ENCODE assay signal across 15 mouse cellular contexts in genomic region chr7:70433838-70434237, GRCm38 (mm10).
DNase-seq lines count a peak whose midpoint lies in the region; ATAC-seq and TF ChIP-seq lines count a peak whose summit lies in the region.
"Had no signal": no experiment of that assay in that cellular context is flagged by ENCODE, and none has a peak within 500 bp of the region (broad histone marks: within the 10 kb centered on the region; RNA-seq: fewer than 3 reads in every experiment).

No protein-coding gene starts in this region.

- no peak overlapping the region for H3K27ac ChIP-seq in lung, embryonic 14.5 days (ENCODE audit: low read depth)
- 0 out of 2 replicates have a peak overlapping the region, but pooled peaks have one; percentile 22 for H3K27ac ChIP-seq in intestine, embryonic 14.5 days (ENCODE audit: low read depth)
- H3K27ac ChIP-seq in kidney, embryonic 14.5 days (ENCODE audit: low read depth, low read length): peak overlapping the region; percentile 47; the same call in 1 of the 2 replicates
- H3K27ac ChIP-seq in limb, embryonic 12.5 days: peak overlapping the region; percentile 23; the same call in 1 of the 2 replicates
- no peak overlapping the region for H3K27ac ChIP-seq in forebrain, embryonic 16.5 days (ENCODE audit: low read length)
- H3K27ac ChIP-seq: liver, embryonic 13.5 days; neural tube, embryonic 13.5 days had no signal

- no peak overlapping the region for H3K9ac ChIP-seq in lung, embryonic 14.5 days
- H3K9ac ChIP-seq in intestine, embryonic 14.5 days (ENCODE audit: low read length): no peak overlapping the region
- no peak overlapping the region for H3K9ac ChIP-seq in kidney, embryonic 14.5 days (ENCODE audit: low read depth, low read length)
- no peak overlapping the region for H3K9ac ChIP-seq in limb, embryonic 12.5 days (replicated peaks)
- no peak overlapping the region for H3K9ac ChIP-seq in forebrain, embryonic 16.5 days (replicated peaks; ENCODE audit: low read depth, low read length)
- H3K9ac ChIP-seq: forebrain, postnatal 0 days; liver, embryonic 13.5 days; neural tube, embryonic 13.5 days had no signal

- no peak for ATAC-seq in lung, embryonic 14.5 days (ENCODE audit: insufficient read depth)
- no peak for ATAC-seq in intestine, embryonic 14.5 days (replicated peaks; ENCODE audit: low FRiP score, low TSS enrichment, low read depth)
- ATAC-seq in kidney, embryonic 14.5 days (ENCODE audit: low FRiP score, low TSS enrichment): no peak
- ATAC-seq in limb, embryonic 12.5 days (ENCODE audit: insufficient number of reproducible peaks, insufficient read depth, low FRiP score, low TSS enrichment, low read depth): no peak
- no peak for ATAC-seq in forebrain, embryonic 16.5 days
- ATAC-seq: forebrain, postnatal 0 days had no signal

- no peak overlapping the region for H3K4me2 ChIP-seq in lung, embryonic 14.5 days
- H3K4me2 ChIP-seq in intestine, embryonic 14.5 days (ENCODE audit: low read length): peak overlapping the region; percentile 28
- H3K4me2 ChIP-seq in kidney, embryonic 14.5 days (replicated peaks; ENCODE audit: low read depth, low read length): no peak overlapping the region
- H3K4me2 ChIP-seq in limb, embryonic 12.5 days: 0 out of 2 replicates have a peak overlapping the region, but pooled peaks have one; percentile 15
- H3K4me2 ChIP-seq in forebrain, embryonic 16.5 days (ENCODE audit: low read length): no peak overlapping the region
- H3K4me2 ChIP-seq: heart, embryonic 11.5 days; liver, embryonic 13.5 days; neural tube, embryonic 13.5 days had no signal

- H3K4me1 ChIP-seq in lung, embryonic 14.5 days (ENCODE audit: insufficient read depth): 0 out of 2 replicates have a peak, but pooled peaks cover 9% of the 10 kb centered on the region
- H3K4me1 ChIP-seq in intestine, embryonic 14.5 days (replicated peaks; ENCODE audit: control insufficient read depth, insufficient read depth, low read length): peaks cover 13% of the 10 kb centered on the region
- 0 out of 2 replicates have a peak, but pooled peaks cover 8% of the 10 kb centered on the region for H3K4me1 ChIP-seq in kidney, embryonic 14.5 days (ENCODE audit: control insufficient read depth, insufficient read depth, low read length)
- peaks cover 7% of the 10 kb centered on the region for H3K4me1 ChIP-seq in limb, embryonic 12.5 days (replicated peaks)
- H3K4me1 ChIP-seq in forebrain, embryonic 16.5 days (replicated peaks; ENCODE audit: control insufficient read depth, insufficient read depth, low read length): no peaks in the 10 kb centered on the region
- H3K4me1 ChIP-seq: liver, embryonic 13.5 days; neural tube, embryonic 13.5 days had no signal

- H3K9me3 ChIP-seq in lung, embryonic 14.5 days (ENCODE audit: low read depth, low read length): no peaks in the 10 kb centered on the region
- no peaks in the 10 kb centered on the region for H3K9me3 ChIP-seq in intestine, embryonic 14.5 days (ENCODE audit: control insufficient read depth, low read length)
- no peaks in the 10 kb centered on the region for H3K9me3 ChIP-seq in kidney, embryonic 14.5 days (ENCODE audit: control insufficient read depth, low read length)
- H3K9me3 ChIP-seq in limb, embryonic 12.5 days: no peaks in the 10 kb centered on the region
- no peaks in the 10 kb centered on the region for H3K9me3 ChIP-seq in forebrain, embryonic 16.5 days (ENCODE audit: control insufficient read depth, low read length)
- H3K9me3 ChIP-seq: liver, embryonic 13.5 days; neural tube, embryonic 13.5 days had no signal

- intact Hi-C loops in left cerebral cortex, postnatal 14 days (cut with DNase I): no loop called here

- WGBS in lung, embryonic 14.5 days: 15% methylated on average over 8 of the region's 8 CpGs
- 12% methylated on average over 8 of the region's 8 CpGs for WGBS in intestine, embryonic 14.5 days
- 31% methylated on average over 8 of the region's 8 CpGs for WGBS in kidney, embryonic 14.5 days
- WGBS in limb, embryonic 12.5 days: 19% methylated on average over 8 of the region's 8 CpGs
- WGBS in forebrain, embryonic 16.5 days: 63% methylated on average over 8 of the region's 8 CpGs

- TF ChIP-seq CTCF in lung, embryonic 14.5 days (IDR thresholded peaks at IDR 0.05; ENCODE audit: low read depth): no peak

- H3K4me3 ChIP-seq in lung, embryonic 14.5 days (ENCODE audit: low read depth, low read length): no peak overlapping the region
- no peak overlapping the region for H3K4me3 ChIP-seq in intestine, embryonic 14.5 days (ENCODE audit: low read depth, low read length)
- no peak overlapping the region for H3K4me3 ChIP-seq in kidney, embryonic 14.5 days (ENCODE audit: low read length)
- H3K4me3 ChIP-seq in limb, embryonic 12.5 days (replicated peaks): no peak overlapping the region
- no peak overlapping the region for H3K4me3 ChIP-seq in forebrain, embryonic 16.5 days (replicated peaks; ENCODE audit: low read length)
- H3K4me3 ChIP-seq: liver, embryonic 13.5 days; neural tube, embryonic 13.5 days had no signal

- no peaks in the 10 kb centered on the region for H3K36me3 ChIP-seq in lung, embryonic 14.5 days (ENCODE audit: insufficient read depth)
- no peaks in the 10 kb centered on the region for H3K36me3 ChIP-seq in intestine, embryonic 14.5 days (ENCODE audit: control insufficient read depth, insufficient read depth, low read length)
- no peaks in the 10 kb centered on the region for H3K36me3 ChIP-seq in kidney, embryonic 14.5 days (ENCODE audit: control insufficient read depth, insufficient read depth, low read length)
- no peaks in the 10 kb centered on the region for H3K36me3 ChIP-seq in limb, embryonic 12.5 days
- no peaks in the 10 kb centered on the region for H3K36me3 ChIP-seq in forebrain, embryonic 16.5 days (ENCODE audit: control insufficient read depth, insufficient read depth)
- H3K36me3 ChIP-seq: liver, embryonic 13.5 days; neural tube, embryonic 13.5 days had no signal

- DNase-seq in lung, embryonic 14.5 days: peak; percentile 43
- DNase-seq in lung, adult 18-20 months: no peak
- peak; percentile 66 for DNase-seq in intestine, embryonic 14.5 days (ENCODE audit: low spot score)
- DNase-seq in left cerebral cortex, postnatal 14 days (ENCODE audit: low spot score in 2 of 2): no peak
- DNase-seq in frontal cortex, postnatal 36 days (ENCODE audit: low spot score in 2 of 2): no peak
- DNase-seq: cerebellum, postnatal 25 days; forebrain, postnatal 0 days; liver, embryonic 13.5 days; lung, postnatal 14 days; thymus, adult 2 months had no signal

- no peaks in the 10 kb centered on the region for H3K27me3 ChIP-seq in lung, embryonic 14.5 days (ENCODE audit: insufficient read depth, low read length)
- H3K27me3 ChIP-seq in intestine, embryonic 14.5 days (replicated peaks; ENCODE audit: control insufficient read depth, insufficient read depth, low read length): no peaks in the 10 kb centered on the region
- H3K27me3 ChIP-seq in kidney, embryonic 14.5 days (ENCODE audit: control insufficient read depth, insufficient read depth, low read length): no peaks in the 10 kb centered on the region
- H3K27me3 ChIP-seq in limb, embryonic 12.5 days: no peaks in the 10 kb centered on the region; the same call in 1 of the 2 replicates
- no peaks in the 10 kb centered on the region for H3K27me3 ChIP-seq in forebrain, embryonic 16.5 days (replicated peaks; ENCODE audit: control insufficient read depth, insufficient read depth, low read length)
- H3K27me3 ChIP-seq: liver, embryonic 13.5 days; neural tube, embryonic 13.5 days had no signal

Comparison
In these comparisons a context has a peak if more than half of its experiments do, and no peak if none do; other contexts are left out.
1. DNase-seq: peak in lung, embryonic 14.5 days (single experiment) and intestine, embryonic 14.5 days (single experiment); none in lung, adult 18-20 months (0 of 2), left cerebral cortex, postnatal 14 days (0 of 2) and frontal cortex, postnatal 36 days (0 of 2).
2. H3K27ac ChIP-seq: peak in intestine, embryonic 14.5 days (single experiment), kidney, embryonic 14.5 days (single experiment) and limb, embryonic 12.5 days (single experiment); none in lung, embryonic 14.5 days (single experiment) and forebrain, embryonic 16.5 days (single experiment).
3. H3K4me2 ChIP-seq: peak in intestine, embryonic 14.5 days (single experiment) and limb, embryonic 12.5 days (single experiment); none in lung, embryonic 14.5 days (single experiment), kidney, embryonic 14.5 days (single experiment) and forebrain, embryonic 16.5 days (single experiment).